Mouse (Mus musculus) hindbrain, embryonic 13.5 days (tissue): ENCODE measurements at regions not wholly inside any gene's neighbourhood (a gene's known extent, or its start where the extent isn't known, plus 50 kb on each side); places are given as distances from the start of the nearest gene placed in this dataset.

ENCODE experiments used
- ATAC-seq: fragments of 200-750 bp; cut with Nextera tagmentation; 2 replicates; pipeline ENCODE4 v1.8.0; 2017; ENCODE audit warnings: moderate TSS enrichment; ENCODE audit not compliant: low FRiP score
- H3K27ac ChIP-seq: fragments of 300-500 bp; sonication (generic); 2 replicates; pipeline ENCODE4 v1.5.1; 2015; ENCODE audit warnings: inconsistent platforms, mild to moderate bottlenecking, moderate library complexity
- H3K27me3 ChIP-seq: fragments of 300-500 bp; sonication (generic); 2 replicates; pipeline ENCODE4 v1.6.1; 2015; ENCODE audit warnings: mild to moderate bottlenecking, inconsistent platforms
- H3K36me3 ChIP-seq: fragments of 300-500 bp; sonication (generic); 2 replicates; pipeline ENCODE4 v1.6.1; 2015; ENCODE audit warnings: mild to moderate bottlenecking, inconsistent platforms
- H3K4me1 ChIP-seq: fragments of 300-500 bp; sonication (generic); replicated peaks from 2 replicates; pipeline ENCODE4 v1.6.1; 2015; ENCODE audit warnings: inconsistent platforms
- H3K4me2 ChIP-seq: fragments of 300-500 bp; sonication (generic); 2 replicates; pipeline ENCODE4 v1.6.1; 2015; ENCODE audit warnings: inconsistent platforms, mild to moderate bottlenecking, moderate library complexity
- H3K4me3 ChIP-seq: fragments of 300-500 bp; sonication (generic); 2 replicates; pipeline ENCODE4 v1.5.1; 2015; ENCODE audit warnings: mild to moderate bottlenecking, inconsistent platforms
- H3K9ac ChIP-seq: fragments of 300-500 bp; sonication (generic); 2 replicates; pipeline ENCODE4 v1.6.1; 2015; ENCODE audit warnings: mild to moderate bottlenecking, inconsistent platforms
- H3K9me3 ChIP-seq: fragments of 300-500 bp; sonication (generic); 2 replicates; pipeline ENCODE4 v1.6.1; 2016; ENCODE audit warnings: inconsistent platforms
- WGBS: fragments of 180-500 bp; shearing (Covaris S2); methylation state at CpG from one replicate; pipeline ENCODE4 v1.1.7; 2015; 5-methylcytosine and 5-hydroxymethylcytosine counted together

DNA sequence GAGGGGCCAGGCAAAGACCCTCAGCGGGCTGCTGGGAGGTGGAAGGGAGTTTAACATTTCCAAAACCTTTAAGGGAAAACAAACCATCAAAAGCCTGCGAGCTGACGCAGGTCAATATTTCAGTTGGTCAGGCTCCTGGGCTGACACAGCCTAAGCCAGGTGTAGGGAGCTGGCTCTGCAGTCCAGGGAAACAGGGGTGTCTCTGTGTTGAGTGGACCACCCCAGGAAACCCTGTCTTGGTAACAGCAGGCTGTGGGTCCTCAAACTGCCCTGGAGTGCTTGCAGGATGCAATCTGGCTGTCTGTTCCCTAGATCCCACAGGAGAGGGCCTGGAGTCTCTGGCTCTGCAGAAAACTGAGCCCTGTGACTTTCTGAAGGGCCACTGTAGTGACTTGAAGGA lies 236.2 kb upstream of the Tle3 start:
- Histone ChIP-seq H3K27ac (0 out of 2 replicates have a peak overlapping the region, but pooled peaks have one; percentile 3), H3K9ac (no peak overlapping the region), H3K4me3 (no peak overlapping the region), H3K4me1 (peaks cover 19% of the 10 kb centered on the region), H3K4me2 (no peak overlapping the region), H3K9me3 (no peaks in the 10 kb centered on the region), H3K36me3 (no peaks in the 10 kb centered on the region), H3K27me3 (peaks cover 25% of the 10 kb centered on the region)
- WGBS, result 60% methylated on average over 3 of the region's 3 CpGs
- ATAC-seq, result no peak

DNA sequence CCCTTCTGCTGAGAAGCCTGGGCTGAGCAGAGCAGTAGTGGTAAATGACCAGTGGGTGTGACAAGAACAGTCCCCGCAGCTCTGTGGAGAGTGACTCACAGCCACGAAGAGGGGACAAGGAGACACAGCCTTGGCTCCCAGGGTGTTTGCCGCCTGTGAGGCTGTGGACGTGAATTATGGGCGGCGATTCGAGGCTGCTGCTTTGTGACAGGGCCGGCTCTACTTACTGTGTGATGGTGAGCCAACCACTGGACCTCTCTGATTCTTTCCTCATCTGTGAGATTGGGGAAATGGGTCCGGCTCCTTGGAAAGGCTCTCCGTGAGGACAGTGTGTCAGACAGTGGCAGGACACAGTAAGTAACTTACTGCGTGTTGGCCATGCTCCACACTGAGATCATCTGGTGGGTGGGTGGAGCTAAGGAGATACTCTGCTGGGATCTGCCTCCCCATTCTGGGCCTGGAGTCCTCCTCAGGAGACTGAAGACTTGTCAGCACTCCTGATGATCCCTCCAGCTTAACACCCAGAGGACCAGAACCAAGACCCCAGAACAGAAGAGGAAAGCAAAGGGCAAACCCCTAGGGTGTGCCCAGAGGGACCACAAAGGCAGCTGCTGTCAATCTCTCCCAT lies 233.3 kb upstream of the Tle3 start:
- Histone ChIP-seq H3K9me3 (no peaks in the 10 kb centered on the region), H3K27ac (no peak overlapping the region), H3K4me1 (peaks cover 21% of the 10 kb centered on the region), H3K36me3 (no peaks in the 10 kb centered on the region), H3K4me2 (no peak overlapping the region), H3K9ac (no peak overlapping the region), H3K27me3 (peaks cover 11% of the 10 kb centered on the region; the same call in 1 of the 2 replicates), H3K4me3 (no peak overlapping the region)
- ATAC-seq, result no peak
- 81% methylated on average over 11 of the region's 11 CpGs for WGBS

DNA sequence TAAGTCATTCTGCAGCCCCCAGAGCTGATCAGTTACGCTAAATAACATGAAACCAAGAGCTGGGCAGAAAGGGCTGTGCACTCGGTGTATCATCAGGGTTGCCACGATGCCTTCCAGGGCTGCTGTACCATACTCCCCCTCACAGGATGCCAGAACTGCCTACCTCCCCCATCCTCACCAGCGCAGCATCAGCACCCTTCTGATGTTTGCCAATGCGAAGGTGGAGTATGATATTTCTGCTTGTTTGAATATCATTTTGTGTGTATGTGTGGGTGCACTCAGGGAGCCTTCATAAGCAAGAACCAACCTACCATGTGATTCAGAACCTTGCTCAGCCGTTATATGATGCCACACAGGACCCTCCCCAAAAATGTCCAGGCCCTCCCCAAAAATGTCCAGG lies 229.1 kb upstream of the Tle3 start:
- Histone ChIP-seq H3K4me3 (no peak overlapping the region), H3K9ac (no peak overlapping the region), H3K9me3 (no peaks in the 10 kb centered on the region), H3K27ac (no peak overlapping the region), H3K4me1 (peaks cover 12% of the 10 kb centered on the region), H3K36me3 (no peaks in the 10 kb centered on the region), H3K4me2 (no peak overlapping the region), H3K27me3 (peaks cover 13% of the 10 kb centered on the region; the same call in 1 of the 2 replicates)
- 84% methylated on average over 6 of the region's 6 CpGs for WGBS
- no peak for ATAC-seq

- Histone ChIP-seq H3K36me3 (no peaks in the 10 kb centered on the region), H3K4me3 (no peak overlapping the region), H3K9me3 (no peaks in the 10 kb centered on the region), H3K27ac (no peak overlapping the region), H3K4me2 (no peak overlapping the region), H3K4me1 (peaks cover 12% of the 10 kb centered on the region), H3K27me3 (peaks cover 10% of the 10 kb centered on the region; the same call in 1 of the 2 replicates), H3K9ac (no peak overlapping the region)
- 61% methylated on average over 11 of the region's 11 CpGs for WGBS
- peak; percentile 59; the same call in 1 of the 2 replicates for ATAC-seq
These were observed 227.4 kb upstream of the Tle3 start for GRCm38 (mm10) chr9:61144685-61145318.

DNA sequence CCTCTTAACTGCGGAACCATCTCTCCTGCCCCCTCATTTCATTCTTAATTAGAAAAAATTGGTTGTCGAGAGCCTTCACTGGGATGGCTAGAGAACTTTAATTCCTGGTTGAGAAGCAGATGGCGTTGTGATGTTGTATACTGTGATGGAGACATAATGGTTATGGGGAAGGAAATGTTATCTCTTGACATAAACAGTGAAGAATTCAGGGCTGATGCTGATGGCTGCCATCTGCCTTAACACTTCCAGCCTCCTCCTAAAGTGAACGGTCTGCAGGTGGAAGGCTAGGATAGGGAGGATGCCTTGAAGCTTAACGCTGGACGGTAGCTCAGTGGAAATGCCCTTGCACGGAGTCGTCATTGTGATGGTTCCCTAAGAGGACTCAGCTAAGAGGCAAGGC lies 226.4 kb upstream of the Tle3 start:
- no peak for ATAC-seq
- Histone ChIP-seq H3K36me3 (no peaks in the 10 kb centered on the region), H3K4me3 (no peak overlapping the region), H3K4me2 (no peak overlapping the region), H3K27me3 (peaks cover 11% of the 10 kb centered on the region; the same call in 1 of the 2 replicates), H3K9me3 (no peaks in the 10 kb centered on the region), H3K4me1 (peaks cover 12% of the 10 kb centered on the region), H3K9ac (no peak overlapping the region), H3K27ac (no peak overlapping the region)
- 89% methylated on average over 8 of the region's 8 CpGs for WGBS

GRCm38 (mm10) chr9:61151201-61151600 lies 221.0 kb upstream of the Tle3 start:
- 88% methylated on average over 4 of the region's 4 CpGs for whole genome bisulfite sequencing
- no peak for ATAC-seq
- Histone ChIP-seq H3K9ac (no peak overlapping the region), H3K4me3 (no peak overlapping the region), H3K36me3 (no peaks in the 10 kb centered on the region), H3K9me3 (no peaks in the 10 kb centered on the region), H3K4me2 (no peak overlapping the region), H3K27ac (0 out of 2 replicates have a peak overlapping the region, but pooled peaks have one; percentile 18), H3K27me3 (peaks cover 25% of the 10 kb centered on the region; the same call in 1 of the 2 replicates), H3K4me1 (peaks cover 20% of the 10 kb centered on the region)

GRCm38 (mm10) chr9:61151901-61152337 lies 220.2 kb upstream of the Tle3 start:
- H3K27ac ChIP-seq, result 0 out of 2 replicates have a peak overlapping the region, but pooled peaks have one; percentile 18
- no peak overlapping the region for H3K9ac ChIP-seq
- no peaks in the 10 kb centered on the region for H3K9me3 ChIP-seq
- H3K36me3 ChIP-seq, result no peaks in the 10 kb centered on the region
- 60% methylated on average over 12 of the region's 12 CpGs for WGBS
- H3K4me1 ChIP-seq, result peaks cover 21% of the 10 kb centered on the region
- no peak overlapping the region for H3K4me2 ChIP-seq
- peaks cover 24% of the 10 kb centered on the region for H3K27me3 ChIP-seq
- ATAC-seq, result no peak
- H3K4me3 ChIP-seq, result no peak overlapping the region

GRCm38 (mm10) chr9:61154721-61155120 lies 217.4 kb upstream of the Tle3 start:
- Histone ChIP-seq H3K4me1 (peaks cover 29% of the 10 kb centered on the region), H3K4me3 (no peak overlapping the region), H3K9me3 (no peaks in the 10 kb centered on the region), H3K27me3 (peaks cover 32% of the 10 kb centered on the region; the same call in 1 of the 2 replicates), H3K36me3 (no peaks in the 10 kb centered on the region), H3K4me2 (no peak overlapping the region), H3K9ac (0 out of 2 replicates have a peak overlapping the region, but pooled peaks have one; percentile 11), H3K27ac (no peak overlapping the region)
- ATAC-seq, result no peak
- WGBS, result 26% methylated on average over 6 of the region's 6 CpGs

DNA sequence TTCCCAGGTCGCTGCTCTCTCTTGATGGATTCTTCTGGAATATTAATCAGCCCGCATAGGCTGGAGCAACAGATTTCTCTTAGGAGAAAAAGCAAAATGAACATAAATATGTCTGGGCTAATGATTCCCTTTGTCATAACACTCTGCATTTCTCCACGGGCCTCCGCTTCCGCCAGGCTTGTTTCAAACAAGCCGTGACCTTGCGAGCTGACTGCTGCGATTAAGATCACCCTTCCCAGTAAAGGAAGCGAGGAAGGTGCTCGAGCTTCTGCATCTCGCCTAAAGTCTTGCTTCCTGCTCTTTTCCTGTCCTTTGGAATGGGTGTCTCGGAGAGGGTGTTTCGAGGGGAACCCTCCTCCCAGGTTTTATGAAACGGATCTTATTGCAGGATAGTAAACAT lies 216.3 kb upstream of the Tle3 start:
- WGBS, result 46% methylated on average over 14 of the region's 14 CpGs
- ATAC-seq, result no peak
- Histone ChIP-seq H3K9ac (no peak overlapping the region), H3K27ac (no peak overlapping the region), H3K4me1 (peaks cover 29% of the 10 kb centered on the region), H3K4me3 (no peak overlapping the region), H3K36me3 (no peaks in the 10 kb centered on the region), H3K27me3 (peaks cover 31% of the 10 kb centered on the region), H3K4me2 (no peak overlapping the region), H3K9me3 (no peaks in the 10 kb centered on the region)

DNA sequence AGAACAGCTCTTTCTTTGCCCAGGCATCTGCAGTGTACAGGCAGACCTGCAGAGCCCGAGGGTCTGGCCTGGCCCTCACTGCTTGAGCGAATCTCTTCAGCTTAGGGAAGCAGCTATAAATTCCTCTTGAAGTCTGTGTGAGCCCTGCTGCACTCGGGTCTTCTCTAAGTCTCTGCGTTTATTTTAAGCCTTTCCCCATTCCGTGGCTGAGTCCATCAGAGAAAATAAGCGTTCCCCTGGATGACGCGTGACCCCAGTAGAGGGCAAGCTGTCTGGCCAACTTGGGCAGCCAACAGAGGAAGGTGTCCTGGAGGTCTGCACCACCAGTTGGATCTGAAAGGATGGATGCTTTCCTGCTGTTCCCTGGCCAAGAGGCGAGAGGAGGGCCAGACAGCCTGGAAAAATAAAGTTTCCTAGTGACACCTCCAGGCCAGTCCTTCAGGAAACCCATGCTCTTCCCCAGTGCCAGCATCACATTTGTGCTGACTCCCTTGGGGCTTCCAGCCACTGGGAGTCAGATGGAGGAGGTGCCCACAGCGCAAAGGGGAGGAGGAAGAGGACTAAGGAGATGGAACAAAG lies 213.9 kb upstream of the Tle3 start:
- no peak for ATAC-seq
- Histone ChIP-seq H3K4me3 (no peak overlapping the region), H3K27me3 (peaks cover 21% of the 10 kb centered on the region), H3K9me3 (no peaks in the 10 kb centered on the region), H3K9ac (no peak overlapping the region), H3K36me3 (no peaks in the 10 kb centered on the region), H3K4me1 (peaks cover 35% of the 10 kb centered on the region), H3K27ac (no peak overlapping the region), H3K4me2 (no peak overlapping the region)
- 68% methylated on average over 10 of the region's 10 CpGs for WGBS

- Histone ChIP-seq H3K27me3 (peaks cover 18% of the 10 kb centered on the region), H3K4me1 (peaks cover 44% of the 10 kb centered on the region), H3K27ac (no peak overlapping the region), H3K36me3 (no peaks in the 10 kb centered on the region), H3K4me2 (no peak overlapping the region), H3K4me3 (no peak overlapping the region), H3K9me3 (no peaks in the 10 kb centered on the region), H3K9ac (no peak overlapping the region)
- no peak for ATAC-seq
- WGBS, result 80% methylated on average over 2 of the region's 2 CpGs
These were observed 213.0 kb upstream of the Tle3 start for GRCm38 (mm10) chr9:61159159-61159558.

- H3K36me3 ChIP-seq, result no peaks in the 10 kb centered on the region
- no peak overlapping the region for H3K27ac ChIP-seq
- H3K9me3 ChIP-seq, result no peaks in the 10 kb centered on the region
- H3K9ac ChIP-seq, result no peak overlapping the region
- ATAC-seq, result no peak
- peaks cover 21% of the 10 kb centered on the region for H3K27me3 ChIP-seq
- no peak overlapping the region for H3K4me3 ChIP-seq
- WGBS, result 81% methylated on average over 10 of the region's 10 CpGs
- peaks cover 45% of the 10 kb centered on the region for H3K4me1 ChIP-seq
- H3K4me2 ChIP-seq, result no peak overlapping the region
These were observed 212.6 kb upstream of the Tle3 start for GRCm38 (mm10) chr9:61159616-61160015.
